Mouse (Mus musculus) A20 (cell line): Measurements from ENCODE around the gene Ltbr.

Experiments
- DNase-seq: peaks from one replicate; pipeline ENCODE4 v3.0.0-alpha.2; 2011; ENCODE audit warnings: low read depth, low spot score

The Ltbr gene

DNA sequence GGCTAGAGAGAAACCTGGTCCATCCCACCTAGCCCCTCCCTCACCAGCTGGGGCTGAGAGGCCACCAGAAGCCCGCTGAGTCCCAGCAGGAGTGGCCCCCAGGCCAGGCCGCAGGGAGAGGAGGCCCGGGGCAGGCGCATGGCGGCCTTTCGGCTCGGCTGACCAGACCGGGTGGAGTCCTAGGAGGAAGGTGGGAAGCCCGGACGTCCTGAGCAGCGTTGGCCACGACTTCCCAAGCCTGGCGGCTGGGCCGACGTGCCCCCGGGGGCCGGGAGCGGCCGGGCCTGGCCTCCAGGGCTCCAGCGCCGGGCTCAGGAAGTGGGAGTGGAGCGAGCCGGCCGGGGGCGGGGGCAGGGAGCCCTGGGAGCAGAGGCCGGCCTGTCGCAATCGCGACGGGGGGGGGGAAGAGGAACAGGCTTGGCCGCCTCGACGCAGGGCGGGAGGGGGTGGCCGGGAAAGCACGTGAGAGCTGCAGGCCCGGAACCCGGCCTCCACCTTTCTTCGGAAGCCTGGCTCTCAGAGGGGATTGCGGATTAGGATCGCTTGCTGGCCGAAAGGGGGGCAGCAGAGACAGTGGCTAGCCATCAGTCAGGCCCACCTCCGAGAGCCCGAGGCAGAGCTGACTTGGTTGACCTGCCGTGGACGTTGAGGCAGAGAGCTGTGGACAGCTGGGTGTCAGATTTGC is at the start of gene Ltbr:
Ltbr (minus strand) TSS at position 340 of the 685 bp plus-strand sequence.
- DNase-seq, result no peak

DNA sequence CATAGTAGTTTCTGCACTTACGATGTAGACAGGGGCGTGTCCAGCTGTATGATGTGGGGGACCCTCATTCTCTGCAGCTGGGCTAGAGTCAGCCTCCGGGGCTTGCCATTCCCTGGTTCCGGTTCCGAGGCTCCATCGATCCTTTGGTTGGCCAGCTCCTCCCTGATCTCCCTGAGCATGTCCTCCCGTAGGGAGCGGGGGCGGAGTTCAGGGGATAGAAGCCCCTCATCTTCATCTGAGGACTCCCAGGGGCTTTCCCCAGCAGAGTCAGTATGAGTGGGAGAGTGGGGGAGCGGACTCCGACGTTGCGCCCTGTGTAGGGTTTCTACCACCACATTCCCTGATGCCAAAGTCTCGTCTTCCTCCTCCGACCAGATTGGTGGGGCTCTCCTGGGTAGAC is 49.3 kb upstream of the Ltbr start:
- DNase-seq, result no peak

DNA sequence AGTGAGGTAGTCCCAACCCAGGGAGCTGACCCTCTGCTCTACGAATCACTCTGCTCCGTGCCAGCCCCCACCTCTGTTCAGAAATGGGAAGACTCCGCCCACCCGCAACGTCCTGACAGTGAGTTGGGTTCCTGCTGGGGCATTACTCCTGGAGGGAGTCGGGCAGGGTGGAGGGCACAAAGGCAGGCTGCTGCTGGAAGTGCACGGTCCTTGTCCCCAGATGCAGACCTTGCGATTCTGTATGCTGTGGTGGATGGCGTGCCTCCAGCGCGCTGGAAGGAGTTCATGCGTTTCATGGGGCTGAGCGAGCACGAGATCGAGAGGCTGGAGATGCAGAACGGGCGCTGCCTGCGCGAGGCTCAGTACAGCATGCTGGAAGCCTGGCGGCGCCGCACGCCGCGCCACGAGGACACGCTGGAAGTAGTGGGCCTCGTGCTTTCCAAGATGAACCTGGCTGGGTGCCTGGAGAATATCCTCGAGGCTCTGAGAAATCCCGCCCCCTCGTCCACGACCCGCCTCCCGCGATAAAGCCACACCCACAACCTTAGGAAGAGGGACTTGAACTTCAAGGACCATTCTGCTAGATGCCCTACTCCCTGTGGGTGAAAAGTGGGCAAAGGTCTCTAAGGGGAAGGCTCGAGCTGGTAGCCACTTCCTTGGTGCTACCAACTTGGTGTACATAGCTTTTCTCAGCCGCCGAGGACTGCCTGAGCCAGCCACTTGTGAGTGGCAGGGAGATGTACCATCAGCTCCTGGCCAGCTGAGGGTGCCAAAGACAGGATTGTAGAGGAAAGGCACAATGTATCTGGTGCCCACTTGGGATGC is 48.0 kb upstream of the Ltbr start:
- DNase-seq, result peak; percentile 22

DNA sequence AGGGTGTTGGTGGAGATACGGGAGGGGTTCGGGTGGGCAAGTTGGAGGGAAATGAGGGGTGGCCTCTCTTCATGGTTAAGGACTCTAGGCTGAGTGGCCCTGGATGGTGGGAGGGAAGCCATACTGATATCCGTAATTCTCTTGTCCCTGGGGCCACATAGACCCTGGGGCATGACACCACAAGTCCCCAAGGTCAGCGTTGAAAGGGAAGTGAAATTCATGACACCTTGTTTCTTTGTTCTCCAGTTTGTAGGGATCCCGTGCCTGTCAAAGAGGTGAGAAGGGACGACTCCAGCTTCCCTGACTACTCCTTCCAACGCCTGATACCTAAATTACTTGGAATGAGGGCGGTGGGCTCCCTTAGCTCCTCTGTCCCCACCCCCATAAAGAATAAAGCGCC is 47.2 kb upstream of the Ltbr start:
- peak; percentile 51 for DNase-seq

DNA sequence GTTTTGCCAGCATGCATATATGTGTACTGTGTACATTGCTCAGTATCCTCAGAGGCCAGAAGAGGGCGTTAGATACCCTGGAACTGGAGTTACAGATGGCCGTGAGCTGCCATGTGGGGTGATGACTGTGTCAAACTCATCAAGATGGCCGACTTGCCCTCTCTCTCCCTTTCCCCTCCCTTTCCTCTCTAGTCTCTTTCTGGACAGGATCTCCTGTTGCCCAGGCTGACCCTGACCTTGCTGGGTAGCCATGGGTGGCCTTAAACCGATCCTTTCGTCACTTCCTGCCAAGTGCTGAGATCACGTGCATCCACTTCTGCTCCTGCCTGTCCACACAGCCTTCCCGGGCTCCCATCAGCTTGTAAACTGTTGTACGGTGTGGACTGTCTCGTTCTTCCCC is 46.3 kb upstream of the Ltbr start:
- DNase-seq, result no peak

DNA sequence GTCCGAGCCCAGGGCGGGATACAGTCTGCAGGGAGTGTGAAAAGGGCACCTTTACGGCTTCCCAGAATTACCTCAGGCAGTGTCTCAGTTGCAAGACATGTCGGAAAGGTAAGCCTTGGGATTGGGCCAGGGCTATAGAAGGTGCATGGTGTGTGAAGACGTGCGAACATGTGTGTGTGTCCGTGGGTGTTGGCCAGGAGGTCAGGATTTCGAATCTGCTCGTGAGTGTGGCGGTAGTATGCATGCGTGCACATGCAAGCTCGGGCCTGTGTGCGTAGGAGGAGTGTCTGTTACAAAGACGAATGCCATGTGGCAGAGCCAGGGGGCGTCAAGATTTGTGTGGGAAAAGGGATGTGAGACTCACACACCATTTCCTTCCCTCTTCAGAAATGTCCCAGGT is 43.6 kb upstream of the Ltbr start:
- DNase-seq, result no peak

DNA sequence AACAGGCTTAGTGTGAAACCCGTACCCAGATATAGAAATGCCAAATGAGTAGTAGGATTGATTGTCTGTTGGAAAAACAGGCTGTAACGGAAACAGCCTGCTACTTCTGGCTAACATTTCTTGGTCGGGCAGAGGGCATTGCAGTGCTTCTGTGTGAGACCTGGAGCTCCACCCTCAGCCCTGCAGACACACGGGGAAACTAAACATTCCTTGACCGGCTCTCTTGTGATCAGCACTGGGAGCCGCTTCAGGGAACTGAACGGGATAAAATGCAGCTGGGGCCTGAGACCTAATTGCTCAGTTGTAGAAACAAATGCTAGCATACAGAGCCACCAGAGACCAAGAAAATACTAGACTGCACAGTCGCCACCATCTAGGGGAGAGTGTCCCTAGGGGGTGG is 42.6 kb upstream of the Ltbr start:
- DNase-seq, result no peak

DNA sequence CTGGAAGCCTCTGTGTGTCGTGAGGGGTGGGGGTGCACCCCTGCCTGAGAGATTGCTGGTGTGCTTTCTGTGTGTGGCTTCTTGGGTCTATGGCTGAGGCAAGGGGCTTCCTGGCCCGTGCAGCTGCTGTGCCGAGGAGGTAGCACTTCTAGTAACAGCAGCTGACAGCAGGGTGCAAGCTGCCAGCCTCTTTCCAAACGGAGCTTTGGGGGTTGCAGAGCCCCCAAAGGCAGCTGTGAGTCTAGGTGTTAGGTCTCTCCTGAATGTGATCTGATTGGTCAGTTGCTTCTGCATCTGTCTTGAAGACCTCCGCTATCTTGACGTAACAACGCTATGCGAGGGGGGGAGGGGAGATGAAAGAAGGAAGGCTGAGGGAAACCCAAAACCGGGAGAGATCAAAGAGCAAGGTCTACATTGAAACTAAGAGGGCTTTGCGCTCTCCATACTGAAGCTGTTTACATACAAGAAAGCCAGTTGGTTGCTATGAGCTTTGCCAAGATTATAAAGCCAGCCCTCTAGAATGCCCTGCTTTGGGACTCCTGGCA is 41.6 kb upstream of the Ltbr start:
- DNase-seq, result no peak

DNA sequence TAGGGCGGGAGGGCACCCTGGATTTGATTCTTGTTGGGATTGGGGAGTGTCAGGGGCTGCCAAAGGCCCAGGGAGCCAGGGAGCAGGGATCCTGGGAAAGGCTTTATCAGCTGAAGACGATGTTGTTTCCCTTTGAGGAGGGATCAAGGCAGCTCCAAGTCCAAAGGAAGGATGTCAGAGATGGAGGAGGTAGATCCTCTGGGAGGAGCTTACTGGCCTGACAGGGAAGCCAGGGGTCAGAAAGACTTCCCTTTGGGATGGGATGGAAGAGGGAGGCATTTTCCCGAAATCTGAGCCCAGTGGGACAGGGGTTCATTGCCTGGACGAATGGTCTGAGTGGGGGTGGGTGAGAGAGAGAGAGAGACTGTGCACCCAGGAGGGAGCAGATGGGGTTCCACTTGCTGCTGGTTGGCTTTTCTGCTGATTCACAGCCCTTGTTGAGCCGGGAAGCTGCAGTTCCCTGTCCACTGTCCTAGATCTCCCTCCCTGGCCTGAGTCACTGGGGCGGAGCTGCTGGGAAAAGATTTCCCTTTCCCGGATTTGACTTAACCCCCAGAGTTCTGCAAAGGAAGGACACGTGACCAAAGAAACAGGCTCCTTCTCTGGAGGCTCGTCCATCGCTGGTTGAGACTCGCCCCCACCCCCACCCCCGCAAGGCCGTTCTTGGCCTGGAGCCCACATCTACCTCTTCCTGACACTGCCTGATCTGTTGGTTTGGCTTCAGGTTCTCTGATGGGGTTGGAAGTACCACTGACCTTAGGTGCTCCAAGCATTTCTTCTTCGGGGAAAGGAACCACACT is 40.9 kb upstream of the Ltbr start:
- DNase-seq, result no peak

DNA sequence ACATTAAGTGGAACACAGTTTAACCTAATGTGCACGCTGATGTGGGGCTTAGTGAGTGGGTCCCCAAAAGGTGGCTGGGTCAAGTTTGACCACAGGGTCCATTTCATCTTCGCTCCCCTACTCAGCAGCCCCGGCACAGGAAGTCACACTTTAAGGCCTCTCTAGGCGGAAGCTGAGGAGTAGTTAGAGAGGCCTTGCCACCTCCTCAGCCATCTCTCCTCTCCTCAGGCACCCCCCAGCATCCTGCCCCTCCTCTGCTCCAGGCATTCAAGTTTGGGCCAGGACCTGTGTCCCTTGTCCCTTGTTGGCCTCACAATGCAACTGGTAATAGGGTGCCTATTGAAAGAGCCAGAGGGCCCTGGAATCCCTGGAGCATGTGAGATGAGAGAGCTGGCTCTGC is 40.0 kb upstream of the Ltbr start:
- no peak for DNase-seq

DNA sequence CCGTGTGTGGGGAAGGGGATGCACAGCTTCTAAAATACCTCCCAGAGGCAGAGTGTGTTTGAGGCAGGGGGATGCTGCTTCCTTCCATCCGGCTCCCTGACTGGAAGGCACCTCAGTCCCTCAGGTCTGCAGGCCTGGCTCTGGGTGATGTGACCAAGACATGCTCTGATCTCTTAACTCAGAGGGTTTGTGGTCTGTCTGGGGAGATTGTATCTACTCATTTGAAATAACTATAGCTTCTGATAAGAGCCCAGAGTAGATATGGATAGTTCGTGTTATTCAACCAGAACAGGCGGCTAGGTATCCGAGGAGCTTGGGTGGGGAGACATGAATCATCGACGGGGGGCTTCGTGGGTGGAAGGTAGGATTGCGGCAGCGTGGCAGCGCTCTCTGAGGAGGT is 39.5 kb upstream of the Ltbr start:
- no peak for DNase-seq

DNA sequence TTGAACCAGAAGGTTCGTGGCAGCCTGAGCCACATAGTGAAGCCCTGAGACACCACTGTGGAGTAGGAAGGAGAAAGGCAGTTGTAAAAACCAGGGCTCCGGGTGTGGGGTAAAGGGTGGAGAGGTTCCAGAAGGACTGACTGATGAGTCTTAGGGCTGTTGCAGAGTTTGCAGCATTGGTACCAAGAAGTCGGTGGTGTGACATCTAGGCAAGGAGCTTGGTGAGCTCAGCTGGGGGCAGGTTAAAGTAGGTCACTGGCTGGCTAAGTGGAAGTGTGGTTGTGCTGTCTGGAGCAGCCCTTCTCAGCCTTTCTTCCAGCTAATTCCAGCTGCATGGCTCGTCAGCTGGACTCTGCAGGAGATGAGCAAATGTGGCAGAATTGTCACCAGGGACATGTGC is 39.1 kb upstream of the Ltbr start:
- no peak for DNase-seq

DNA sequence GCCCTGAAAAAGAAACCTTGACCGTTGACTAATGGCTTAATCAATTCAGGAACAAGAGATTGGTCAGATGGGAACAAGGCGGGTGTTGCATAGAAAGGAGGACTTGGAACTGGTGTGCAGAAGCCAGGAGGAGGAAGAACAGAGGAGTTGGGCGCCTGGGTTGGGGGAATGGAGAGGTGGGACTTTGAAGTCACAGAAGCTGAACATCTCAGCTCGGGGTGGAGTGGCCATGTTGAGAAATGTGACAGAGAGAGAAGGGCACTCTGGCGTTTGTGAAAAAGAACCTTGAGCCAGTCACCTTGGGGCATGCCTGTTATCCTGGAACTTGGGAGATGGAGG is 38.3 kb upstream of the Ltbr start:
- no peak for DNase-seq

DNA sequence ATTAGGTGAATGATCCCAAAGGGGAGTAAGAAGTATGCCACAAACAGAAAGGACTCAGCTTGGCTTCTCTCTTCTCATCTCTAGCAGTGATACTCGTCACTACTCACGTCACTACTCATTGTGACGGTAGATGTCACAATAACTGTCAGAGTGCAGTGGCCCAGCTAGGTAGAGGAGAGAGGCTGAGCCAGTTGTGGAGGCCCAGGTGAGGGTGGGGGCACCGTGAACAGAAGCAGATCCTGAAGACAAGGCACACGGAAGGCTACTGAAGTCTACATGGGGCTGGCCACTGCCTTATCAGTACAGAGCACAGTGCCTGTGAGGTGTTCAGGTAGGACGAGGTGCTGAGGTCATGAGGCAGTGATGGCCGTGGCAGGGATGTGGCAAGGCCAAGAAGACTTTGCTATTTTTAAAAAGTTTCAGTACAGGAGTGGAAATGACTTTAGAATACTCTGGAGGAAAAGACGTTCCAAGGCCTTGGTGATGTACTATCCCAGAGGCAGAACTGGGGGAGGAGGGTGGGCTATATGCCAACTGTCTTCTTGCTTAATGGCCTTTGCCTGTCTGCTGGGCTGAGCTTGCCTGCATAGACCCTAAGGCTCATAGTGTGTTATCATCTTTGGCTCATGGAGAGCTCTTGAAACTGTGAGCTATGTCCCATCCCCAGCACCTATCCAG is 37.8 kb upstream of the Ltbr start:
- DNase-seq, result no peak

DNA sequence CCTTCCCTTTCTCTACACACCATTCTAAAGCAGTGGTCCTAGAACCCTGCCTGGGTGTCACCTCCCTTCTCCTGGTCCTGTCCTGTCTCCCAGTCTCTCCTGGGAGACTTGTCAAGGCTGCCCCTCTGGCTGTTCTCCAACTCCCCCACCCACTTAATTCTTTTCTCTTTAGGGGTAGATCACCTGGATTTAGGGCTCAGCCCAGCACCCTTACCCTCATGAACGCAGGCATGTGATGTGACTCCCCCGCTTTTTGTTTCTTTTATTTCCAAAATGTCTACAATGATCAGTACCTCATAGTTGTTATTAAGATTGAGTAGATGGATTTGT is 37.3 kb upstream of the Ltbr start:
- DNase-seq, result no peak

DNA sequence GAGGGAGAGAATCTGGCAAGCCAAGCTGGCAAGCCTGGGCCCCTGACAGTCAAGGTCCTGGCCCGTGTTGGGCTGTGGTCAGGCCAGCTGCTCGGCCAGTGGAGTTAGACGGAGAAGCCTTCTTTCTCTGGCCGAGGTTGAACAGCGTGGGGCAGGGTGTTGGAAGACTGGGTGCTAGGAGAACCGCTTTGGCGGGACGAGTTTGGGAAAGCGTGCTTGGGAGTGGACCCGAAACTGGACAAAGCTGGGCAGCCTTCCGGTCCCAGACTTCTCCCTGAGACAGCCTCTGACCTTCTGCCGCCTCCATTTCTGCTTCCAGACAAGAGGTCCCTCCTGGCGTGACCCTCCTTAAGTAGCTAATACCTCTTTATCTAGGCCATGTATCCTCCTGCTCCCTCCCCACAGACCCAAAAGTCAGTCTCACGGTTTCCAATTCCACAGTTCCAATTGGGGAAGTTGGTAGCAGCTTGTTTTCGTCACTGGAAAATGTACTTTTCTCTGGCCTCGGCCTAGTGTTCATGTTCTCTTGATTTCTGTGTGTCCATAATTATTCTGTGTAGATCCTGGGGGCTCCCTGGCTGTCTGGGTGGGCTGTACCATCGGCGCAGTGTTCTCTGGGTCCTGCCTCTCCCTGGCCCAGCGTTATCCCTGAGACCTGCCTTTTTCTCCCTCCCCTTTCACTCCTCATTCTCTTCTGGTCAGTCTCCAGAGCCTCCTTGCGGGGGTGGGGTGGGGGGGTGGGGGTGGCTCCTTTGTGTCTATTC is 36.7 kb upstream of the Ltbr start:
- no peak for DNase-seq

DNA sequence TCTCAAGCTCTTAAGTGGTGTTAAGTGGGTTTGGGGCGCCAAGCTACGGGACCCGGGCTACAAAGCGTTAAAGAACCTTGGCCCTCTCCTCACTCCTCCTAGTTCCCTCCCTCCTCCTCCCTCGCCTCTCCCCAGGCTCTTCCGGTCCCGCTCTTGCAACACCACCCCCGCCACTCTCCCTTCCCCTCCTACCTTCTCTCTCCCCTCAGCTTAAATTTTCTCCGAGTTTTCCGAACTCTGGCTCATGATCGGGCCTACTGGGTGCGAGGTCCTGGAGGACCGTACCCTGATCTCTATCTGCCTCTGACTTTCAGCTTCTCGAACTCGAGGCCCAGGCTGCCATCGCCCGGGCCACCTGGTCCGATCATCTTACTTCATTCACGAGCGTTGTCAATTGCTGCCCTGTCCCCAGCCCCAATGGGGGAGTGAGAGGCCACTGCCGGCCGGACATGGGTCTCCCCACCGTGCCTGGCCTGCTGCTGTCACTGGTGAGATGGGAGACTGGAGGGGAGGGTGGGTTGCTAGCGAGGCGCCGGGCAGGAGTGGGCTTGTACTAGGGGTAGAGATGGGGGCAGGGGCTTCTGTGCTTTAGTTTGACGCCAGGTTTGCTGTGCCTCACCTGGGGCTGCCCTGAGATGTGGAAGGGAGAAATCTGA is 36.0 kb upstream of the Ltbr start:
- DNase-seq, result no peak

DNA sequence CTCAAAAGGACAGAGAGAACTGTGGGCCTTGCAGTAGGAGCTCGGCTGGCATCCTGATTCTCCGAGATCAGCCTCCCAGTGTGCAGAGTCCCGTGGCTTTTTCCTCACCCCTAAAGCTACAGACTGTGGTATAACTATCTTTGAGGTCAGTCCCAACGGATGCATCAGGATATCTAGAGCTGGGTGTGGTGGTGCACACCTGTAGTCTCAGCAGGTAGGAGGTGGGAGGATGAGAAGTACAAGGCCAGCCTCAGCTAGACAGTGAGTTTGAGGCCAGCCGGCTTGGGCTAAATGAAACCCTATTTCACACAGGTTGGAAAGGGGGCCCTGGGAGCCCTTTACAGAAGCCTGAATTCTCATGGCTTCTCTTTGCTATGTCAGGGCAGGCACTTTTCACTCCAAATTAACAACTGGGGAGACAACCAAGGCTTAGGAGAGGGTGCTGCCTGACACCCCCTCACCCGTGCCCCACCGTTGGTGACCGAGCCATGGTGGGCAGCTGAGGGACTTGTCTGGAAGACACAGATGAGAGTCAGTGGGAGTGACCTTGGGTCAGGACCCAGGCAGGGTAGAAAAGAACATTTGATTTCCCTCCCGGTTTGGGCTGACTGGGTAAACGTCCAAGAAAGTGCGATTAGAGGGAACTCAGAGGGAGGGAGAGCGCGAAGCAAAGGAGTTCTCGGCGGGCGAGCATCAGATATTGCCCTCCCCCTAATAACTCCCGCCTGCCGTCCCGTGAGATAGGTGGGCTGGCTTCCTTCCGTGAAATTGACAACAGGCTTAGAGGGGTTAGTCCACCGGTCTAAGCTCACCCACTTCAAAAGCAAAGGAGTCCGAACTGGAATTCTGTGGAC is 35.3 kb upstream of the Ltbr start, which contains the start of gene Tnfrsf1a:
Tnfrsf1a (plus strand) TSS at position 642 of the 854 bp plus-strand sequence.
- no peak for DNase-seq

DNA sequence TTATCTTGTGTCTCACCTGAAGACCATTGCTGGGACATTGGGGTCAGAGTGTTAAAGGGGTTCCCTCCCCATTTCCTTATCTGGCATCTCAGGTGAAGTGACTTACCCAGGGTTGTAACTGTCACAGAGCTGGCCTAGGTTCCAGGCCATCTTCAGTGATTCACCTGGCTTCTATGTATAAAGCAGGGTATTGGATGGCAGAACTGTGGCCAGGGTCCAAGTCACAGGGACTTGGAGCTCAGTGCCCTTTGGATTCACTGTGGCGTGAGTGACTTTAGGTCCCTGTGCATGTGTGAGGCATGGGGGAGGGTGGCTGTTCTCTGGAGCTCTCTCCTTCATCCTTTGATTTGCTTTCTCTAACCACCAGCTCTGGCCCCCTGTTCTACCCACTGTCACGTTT is 32.3 kb upstream of the Ltbr start:
- no peak for DNase-seq

DNA sequence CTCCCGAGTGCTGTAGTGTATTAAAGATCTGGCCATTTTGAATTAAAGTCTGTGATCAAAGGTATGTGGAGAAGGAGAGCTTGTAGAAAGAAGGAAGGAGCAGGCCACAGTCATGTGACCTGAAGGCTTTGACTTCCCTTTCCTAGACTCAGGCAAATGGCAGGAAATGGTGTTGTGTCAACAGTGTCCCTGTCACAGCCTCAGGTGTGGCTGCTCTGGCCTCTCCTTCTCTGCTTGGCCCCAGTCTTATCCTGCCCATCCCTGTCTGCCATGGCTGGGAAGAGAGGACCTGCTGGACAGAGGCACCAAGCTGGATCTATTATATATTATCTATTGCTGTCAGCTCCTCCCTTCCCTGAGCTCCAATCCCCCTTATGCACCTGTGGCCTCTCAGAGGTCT is 31.9 kb upstream of the Ltbr start:
- DNase-seq, result no peak
